Mouse (Mus musculus): Measurements from ENCODE around the gene Anks1. TPM values are rescaled to one million over a fixed set of nuclear protein-coding genes. Genes with fewer than 3 reads are reported as not detected.

The Anks1 gene
- total and polyA plus RNA-seq, 2 experiments: 8.8 to 10.0 TPM

- Histone ChIP-seq H3K27ac (replicated peaks; ENCODE audit: insufficient read depth, low read depth, low read length) (no peak overlapping the region), H3K4me3 (ENCODE audit: insufficient read depth, low read depth, low read length) (no peak overlapping the region), H3K79me2 (ENCODE audit: control insufficient read depth, insufficient read depth, low read length) (no peaks in the 10 kb centered on the region), H3K4me1 (ENCODE audit: control insufficient read depth, insufficient read depth, low read length) (no peaks in the 10 kb centered on the region), H3K27me3 (ENCODE audit: control insufficient read depth, insufficient read depth, low read length) (no peaks in the 10 kb centered on the region), H3K9ac (ENCODE audit: low read depth, low read length) (no peak overlapping the region), H3K36me3 (ENCODE audit: control insufficient read depth, insufficient read depth, low read length) (no peaks in the 10 kb centered on the region)
- no peak for TF ChIP-seq POLR2A (IDR thresholded peaks at IDR 0.05; ENCODE audit: extremely low read depth, insufficient read depth, low read length)
- peak; percentile 51; the same call in 1 of the 2 replicates for TF ChIP-seq CTCF (IDR thresholded peaks at IDR 0.05; ENCODE audit: low read depth, low read length)
- DNase-seq (ENCODE audit: extremely low read depth, low read depth, low spot score): no peak
- 82% methylated on average over 6 of the region's 6 CpGs for WGBS
Observed at GRCm38 (mm10) chr17:28106352-28106751, 197.2 kb downstream of the Anks1 start.

DNA sequence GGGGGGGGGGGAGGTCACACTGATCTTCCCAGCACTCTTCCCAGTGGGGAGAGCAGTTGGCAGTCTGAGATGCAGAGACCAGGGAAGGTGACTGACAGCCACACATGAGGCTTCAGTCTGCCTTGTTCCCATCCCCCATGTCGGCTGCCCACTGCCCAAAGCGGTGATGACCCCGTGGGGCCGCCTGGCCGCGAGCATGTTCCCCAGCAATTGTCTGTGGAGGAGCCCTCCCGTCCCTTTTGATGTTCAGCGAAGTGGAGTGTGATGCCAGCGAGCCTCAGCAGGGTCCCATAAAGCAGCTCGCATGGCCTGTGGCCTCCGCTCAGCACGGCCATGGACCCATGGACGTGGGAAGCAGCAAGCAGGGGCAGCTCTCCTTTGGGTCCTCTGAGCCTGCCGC, 198.2 kb downstream of the Anks1 start:
- WGBS: 23% methylated on average over 14 of the region's 14 CpGs
- DNase-seq (ENCODE audit: extremely low read depth, low read depth, low spot score): no peak
- Histone ChIP-seq H3K27ac (replicated peaks; ENCODE audit: insufficient read depth, low read depth, low read length) (no peak overlapping the region), H3K79me2 (ENCODE audit: control insufficient read depth, insufficient read depth, low read length) (no peaks in the 10 kb centered on the region), H3K4me1 (ENCODE audit: control insufficient read depth, insufficient read depth, low read length) (no peaks in the 10 kb centered on the region), H3K27me3 (ENCODE audit: control insufficient read depth, insufficient read depth, low read length) (no peaks in the 10 kb centered on the region), H3K9ac (ENCODE audit: low read depth, low read length) (no peak overlapping the region), H3K36me3 (ENCODE audit: control insufficient read depth, insufficient read depth, low read length) (no peaks in the 10 kb centered on the region), H3K4me3 (ENCODE audit: insufficient read depth, low read depth, low read length) (no peak overlapping the region)
- no peak for TF ChIP-seq CTCF (IDR thresholded peaks at IDR 0.05; ENCODE audit: low read depth, low read length)
- no peak for TF ChIP-seq POLR2A (IDR thresholded peaks at IDR 0.05; ENCODE audit: extremely low read depth, insufficient read depth, low read length)

GRCm38 (mm10) chr17:28112266-28112665, 203.2 kb downstream of the Anks1 start:
- TF ChIP-seq CTCF (IDR thresholded peaks at IDR 0.05; ENCODE audit: low read depth, low read length) (no peak), POLR2A (IDR thresholded peaks at IDR 0.05; ENCODE audit: extremely low read depth, insufficient read depth, low read length) (no peak)
- Histone ChIP-seq H3K36me3 (ENCODE audit: control insufficient read depth, insufficient read depth, low read length) (no peaks in the 10 kb centered on the region), H3K27ac (replicated peaks; ENCODE audit: insufficient read depth, low read depth, low read length) (no peak overlapping the region), H3K9ac (ENCODE audit: low read depth, low read length) (no peak overlapping the region), H3K27me3 (ENCODE audit: control insufficient read depth, insufficient read depth, low read length) (no peaks in the 10 kb centered on the region), H3K79me2 (ENCODE audit: control insufficient read depth, insufficient read depth, low read length) (no peaks in the 10 kb centered on the region), H3K4me3 (ENCODE audit: insufficient read depth, low read depth, low read length) (no peak overlapping the region), H3K4me1 (ENCODE audit: control insufficient read depth, insufficient read depth, low read length) (no peaks in the 10 kb centered on the region)
- no peak for DNase-seq (ENCODE audit: extremely low read depth, low read depth, low spot score)
- WGBS: 87% methylated on average over 8 of the region's 8 CpGs

Other genes with a start within 250 kb of the Anks1 start
- gene Spdef, start 180.4 kb upstream of the Anks1 start, total RNA-seq (2014; rRNA removed): not detected in 2 replicates
- 0.15 and 0.48 TPM in 2 replicates for gene Spdef, start 180.4 kb upstream of the Anks1 start, polyA plus RNA-seq (2012; rRNA removed)
- gene D17Wsu92e, start 88.7 kb upstream of the Anks1 start, total RNA-seq (2014; rRNA removed): 93.0 and 117 TPM in 2 replicates
- gene D17Wsu92e, start 88.7 kb upstream of the Anks1 start, polyA plus RNA-seq (2012; rRNA removed): 159 and 178 TPM in 2 replicates
- gene Snrpc, start 71.2 kb upstream of the Anks1 start, total RNA-seq (2014; rRNA removed): 24.4 and 27.1 TPM in 2 replicates
- gene Snrpc, start 71.2 kb upstream of the Anks1 start, polyA plus RNA-seq (2012; rRNA removed): 42.2 and 49.6 TPM in 2 replicates
- gene Uhrf1bp1, start 52.9 kb upstream of the Anks1 start, total RNA-seq (2014; rRNA removed): 5.0 and 5.5 TPM in 2 replicates
- gene Uhrf1bp1, start 52.9 kb upstream of the Anks1 start, polyA plus RNA-seq (2012; rRNA removed): 7.0 and 7.2 TPM in 2 replicates
- 7.8 and 8.9 TPM in 2 replicates for gene Taf11, start 538 bp downstream of the Anks1 start, total RNA-seq (2014; rRNA removed)
- gene Taf11, start 538 bp downstream of the Anks1 start, polyA plus RNA-seq (2012; rRNA removed): 5.1 and 6.0 TPM in 2 replicates
- gene Tcp11, start 171.3 kb downstream of the Anks1 start, total RNA-seq (2014; rRNA removed): not detected in 2 replicates
- not detected in 2 replicates for gene Tcp11, start 171.3 kb downstream of the Anks1 start, polyA plus RNA-seq (2012; rRNA removed)
- gene Scube3, start 232.8 kb downstream of the Anks1 start, total RNA-seq (2014; rRNA removed): under 0.01 TPM in 1 of 2 replicates, not detected in the other
- gene Scube3, start 232.8 kb downstream of the Anks1 start, polyA plus RNA-seq (2012; rRNA removed): 0.05 and 0.06 TPM in 2 replicates

Data from liver, adult 2 months (tissue).